Mouse (Mus musculus) testis, adult 2 months (tissue): ENCODE measurements around the gene Map3k12.

Experiments
- CTCF ChIP-seq: fragments of 200-500 bp; IDR thresholded peaks from 2 replicates; pipeline ENCODE4 v1.5.1; 2012; ENCODE audit warnings: low read depth, mild to moderate bottlenecking, inconsistent platforms, low read length, moderate library complexity; ENCODE audit not compliant: control insufficient read depth, insufficient read depth, insufficient replicate concordance
- POLR2A ChIP-seq: fragments of 200-500 bp; IDR thresholded peaks from 2 replicates; pipeline ENCODE4 v1.6.1; 2012; ENCODE audit warnings: low read depth, mild to moderate bottlenecking, inconsistent platforms, low read length, moderate library complexity; ENCODE audit not compliant: control insufficient read depth

GRCm38 (mm10) chr15:102512471-102512870, 4.4 kb downstream of the Map3k12 start:
- TF ChIP-seq CTCF (no peak), POLR2A (no peak)
